ENCODE assay signal across 10 mouse cellular contexts in the genomic region with DNA sequence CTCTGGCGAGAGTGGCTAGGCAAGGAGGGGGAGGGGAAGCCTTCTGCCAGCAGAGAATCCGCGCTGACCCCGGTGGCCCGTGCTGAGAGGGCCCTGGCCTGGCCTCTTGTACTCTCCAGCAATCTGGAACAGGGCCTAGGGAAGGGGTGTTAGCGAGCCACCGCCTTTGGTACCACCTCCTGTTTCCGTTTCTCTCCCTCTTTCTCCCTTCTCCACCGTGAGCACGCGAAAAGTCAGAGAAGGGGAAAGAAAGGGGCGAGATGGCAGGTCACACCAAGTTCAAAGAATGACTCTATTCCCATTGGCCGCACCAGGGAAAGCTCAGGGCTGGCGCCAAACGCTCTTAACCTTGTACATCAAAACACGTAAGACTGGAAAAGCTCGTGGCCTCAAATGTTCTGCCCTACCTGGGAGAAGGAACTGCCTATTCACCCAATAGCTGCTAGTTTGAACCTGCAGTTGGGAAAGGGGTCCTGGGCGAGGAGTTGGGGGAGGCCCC. TPM values are rescaled to one million over a fixed set of nuclear protein-coding genes. Genes with fewer than 3 reads are reported as not detected.
DNase-seq lines count a peak whose midpoint lies in the region; ATAC-seq lines count a peak whose summit lies in the region.
"Had no signal": no experiment of that assay in that cellular context is flagged by ENCODE, and none has a peak within 500 bp of the region (broad histone marks: within the 10 kb centered on the region; RNA-seq: fewer than 3 reads in every experiment).

No protein-coding gene starts in this region.

- peaks cover 7% of the 10 kb centered on the region; the same call in 1 of the 2 replicates for H3K4me1 ChIP-seq in hindbrain, embryonic 11.5 days (replicated peaks; ENCODE audit: control insufficient read depth, insufficient read depth, low read length)
- H3K4me1 ChIP-seq in hindbrain, embryonic 16.5 days (ENCODE audit: control insufficient read depth, insufficient read depth, low read depth, low read length) = peaks cover 4% of the 10 kb centered on the region
- peaks cover 14% of the 10 kb centered on the region; the same call in 1 of the 2 replicates for H3K4me1 ChIP-seq in embryonic facial prominence, embryonic 14.5 days (ENCODE audit: control insufficient read depth, insufficient read depth, low read length)
- H3K4me1 ChIP-seq in liver, embryonic 16.5 days (ENCODE audit: control insufficient read depth, low read depth, low read length) = no peaks in the 10 kb centered on the region; the same call in none of the 2 replicates

- H3K9me3 ChIP-seq in hindbrain, embryonic 11.5 days (ENCODE audit: control insufficient read depth, low read length) = no peaks in the 10 kb centered on the region
- no peaks in the 10 kb centered on the region for H3K9me3 ChIP-seq in hindbrain, embryonic 16.5 days (ENCODE audit: control insufficient read depth, low read length)
- H3K9me3 ChIP-seq in embryonic facial prominence, embryonic 14.5 days (ENCODE audit: control insufficient read depth, low read length) = no peaks in the 10 kb centered on the region
- no peaks in the 10 kb centered on the region for H3K9me3 ChIP-seq in liver, embryonic 16.5 days (replicated peaks; ENCODE audit: control insufficient read depth, low read length)

- H3K36me3 ChIP-seq in hindbrain, embryonic 11.5 days (ENCODE audit: control insufficient read depth, insufficient read depth, low read length) = no peaks in the 10 kb centered on the region
- H3K36me3 ChIP-seq in hindbrain, embryonic 16.5 days (ENCODE audit: control insufficient read depth, insufficient read depth, low read length) = no peaks in the 10 kb centered on the region
- no peaks in the 10 kb centered on the region for H3K36me3 ChIP-seq in embryonic facial prominence, embryonic 14.5 days (ENCODE audit: control insufficient read depth, insufficient read depth, low read length)
- H3K36me3 ChIP-seq in liver, embryonic 16.5 days (ENCODE audit: control insufficient read depth, insufficient read depth) = no peaks in the 10 kb centered on the region

- peak; percentile 42 for DNase-seq in hindbrain, embryonic 11.5 days (ENCODE audit: low spot score)
- peak; percentile 62 for DNase-seq in ZHBTc4 (ENCODE audit: low read depth, low spot score)
- no peak for DNase-seq in embryonic facial prominence, embryonic 14.5 days (ENCODE audit: low spot score)
- DNase-seq in MN1 (ENCODE audit: low spot score) = no peak
- DNase-seq: cerebellum, adult 9-11 months; lung, postnatal 36 days had no signal

- no peak overlapping the region for H3K27ac ChIP-seq in hindbrain, embryonic 11.5 days (ENCODE audit: low read depth, low read length)
- no peak overlapping the region for H3K27ac ChIP-seq in hindbrain, embryonic 16.5 days (ENCODE audit: low read depth, low read length)
- H3K27ac ChIP-seq in embryonic facial prominence, embryonic 14.5 days (replicated peaks; ENCODE audit: low read depth, low read length) = peak overlapping the region; percentile 98
- H3K27ac ChIP-seq in liver, embryonic 16.5 days (ENCODE audit: low read length) = no peak overlapping the region

- H3K4me2 ChIP-seq in hindbrain, embryonic 11.5 days (replicated peaks; ENCODE audit: low read depth, low read length) = no peak overlapping the region
- no peak overlapping the region for H3K4me2 ChIP-seq in hindbrain, embryonic 16.5 days (ENCODE audit: low read length)
- H3K4me2 ChIP-seq in embryonic facial prominence, embryonic 14.5 days (ENCODE audit: low read depth, low read length) = peak overlapping the region; percentile 93
- H3K4me2 ChIP-seq in liver, embryonic 16.5 days (ENCODE audit: low read depth, low read length) = peak overlapping the region; percentile 56

- peaks cover 96% of the 10 kb centered on the region for H3K27me3 ChIP-seq in hindbrain, embryonic 11.5 days (ENCODE audit: control insufficient read depth, insufficient read depth, low read length)
- peaks cover 57% of the 10 kb centered on the region for H3K27me3 ChIP-seq in hindbrain, embryonic 16.5 days (replicated peaks; ENCODE audit: control insufficient read depth, insufficient read depth, low read length)
- H3K27me3 ChIP-seq in embryonic facial prominence, embryonic 14.5 days (replicated peaks; ENCODE audit: control insufficient read depth, insufficient read depth, low read length) = peaks cover 56% of the 10 kb centered on the region
- H3K27me3 ChIP-seq in liver, embryonic 16.5 days (ENCODE audit: control insufficient read depth, insufficient read depth, low read depth, low read length) = peaks cover 89% of the 10 kb centered on the region

- H3K4me3 ChIP-seq in hindbrain, embryonic 11.5 days (ENCODE audit: low read depth, low read length) = no peak overlapping the region
- no peak overlapping the region for H3K4me3 ChIP-seq in hindbrain, embryonic 16.5 days (ENCODE audit: low read length)
- peak overlapping the region; percentile 51 for H3K4me3 ChIP-seq in embryonic facial prominence, embryonic 14.5 days (ENCODE audit: low read depth, low read length)
- no peak overlapping the region for H3K4me3 ChIP-seq in liver, embryonic 16.5 days (ENCODE audit: low read depth, low read length)

- no peak for ATAC-seq in hindbrain, embryonic 11.5 days (ENCODE audit: low FRiP score)
- ATAC-seq in hindbrain, embryonic 16.5 days = no peak
- no peak for ATAC-seq in embryonic facial prominence, embryonic 14.5 days (ENCODE audit: low read depth)
- ATAC-seq in liver, embryonic 16.5 days (ENCODE audit: low read depth) = no peak
- no peak for ATAC-seq in inflammation-experienced regulatory T-cells, adult 6 months
- ATAC-seq in frontal cortex, adult (ENCODE audit: low TSS enrichment) = no peak

- no peak overlapping the region for H3K9ac ChIP-seq in hindbrain, embryonic 11.5 days (ENCODE audit: low read depth, low read length)
- H3K9ac ChIP-seq in hindbrain, embryonic 16.5 days (ENCODE audit: low read depth, low read length) = no peak overlapping the region
- peak overlapping the region; percentile 90 for H3K9ac ChIP-seq in embryonic facial prominence, embryonic 14.5 days (ENCODE audit: low read depth, low read length)
- no peak overlapping the region for H3K9ac ChIP-seq in liver, embryonic 16.5 days (ENCODE audit: low read depth, low read length)

- WGBS in hindbrain, embryonic 11.5 days = 1% methylated on average over 15 of the region's 18 CpGs
- WGBS in hindbrain, embryonic 16.5 days = 4% methylated on average over 17 of the region's 18 CpGs
- 9% methylated on average over 14 of the region's 18 CpGs for whole genome bisulfite sequencing in embryonic facial prominence, embryonic 14.5 days
- 8% methylated on average over 15 of the region's 18 CpGs for WGBS in liver, embryonic 16.5 days (ENCODE audit: insufficient replicate concordance)

RNA-seq across cellular contexts. Expression of gene Tbx3, which starts 1.5 kb away (rescaled TPM):
- polyA plus RNA-seq in hindbrain, embryonic 11.5 days (2014; fragmentation: Nextera tagmentation; extraction: Ambion mirVana) = 5.1 and 9.0 TPM in 2 replicates
- polyA plus RNA-seq in hindbrain, embryonic 16.5 days (2015; fragmentation: Nextera tagmentation; extraction: Ambion mirVana) = 2.9 and 5.0 TPM in 2 replicates
- polyA plus RNA-seq in embryonic facial prominence, embryonic 14.5 days (2014; fragmentation: Nextera tagmentation; extraction: Ambion mirVana) = 22.6 and 31.5 TPM in 2 replicates
- 2.4 and 2.7 TPM in 2 replicates for polyA plus RNA-seq in liver, embryonic 16.5 days (2015; fragmentation: Nextera tagmentation; extraction: Ambion mirVana)
- under 1 TPM in 1 of 3 experiments, not detected in 2; 0.56 TPM for polyA plus RNA-seq in inflammation-experienced regulatory T-cells, adult 6 months (2017; shearing (Covaris generic))

Comparison
In these comparisons a context has a peak if more than half of its experiments do, and no peak if none do; other contexts are left out.
1. DNase-seq: peak in hindbrain, embryonic 11.5 days (single experiment) and ZHBTc4 (single experiment); none in embryonic facial prominence, embryonic 14.5 days (single experiment) and MN1 (single experiment).
2. H3K4me2 ChIP-seq: peak in embryonic facial prominence, embryonic 14.5 days (single experiment) and liver, embryonic 16.5 days (single experiment); none in hindbrain, embryonic 11.5 days (single experiment) and hindbrain, embryonic 16.5 days (single experiment).